Mouse (Mus musculus) MEL (cell line): ENCODE measurements around the gene Lcn9. TPM values are rescaled to one million over a fixed set of nuclear protein-coding genes. Genes with fewer than 3 reads are reported as not detected.
"Not testable (repeated sequence)": the region's sequence is repeated elsewhere in the genome, so short reads cannot be mapped to it uniquely, and the experiment has no call there.

ENCODE experiments used
- DNase-seq: peaks from one replicate; pipeline ENCODE4 v3.0.0; 2011; ENCODE audit warnings: low read depth, low spot score
- H3K27ac ChIP-seq: 2 replicates; pipeline ENCODE4 v1.5.1; 2012; ENCODE audit warnings: low read depth, mild to moderate bottlenecking, control low read depth, low read length, moderate library complexity; ENCODE audit not compliant: control insufficient read depth
- H3K27me3 ChIP-seq, 2 experiments: fragments of 150-350 bp in 1 of 2; sonication (generic) in 1 of 2; 2 replicates each; pipeline ENCODE4 v1.6.1; 2012; ENCODE audit warnings: low read length in 2 of 2, mild to moderate bottlenecking in 2 of 2, improper control_type of control experiment in 1 of 2, moderate library complexity in 1 of 2; ENCODE audit not compliant: insufficient read depth in 2 of 2, control insufficient read depth in 1 of 2
- H3K36me3 ChIP-seq, 2 experiments: 2 replicates each; pipeline ENCODE4 v1.6.1; 2012 to 2014; ENCODE audit warnings: low read length in 2 of 2, improper control_type of control experiment in 1 of 2, inconsistent platforms in 1 of 2, mild to moderate bottlenecking in 1 of 2; ENCODE audit not compliant: insufficient read depth in 2 of 2, control insufficient read depth in 1 of 2
- H3K4me1 ChIP-seq, 2 experiments: fragments of 150-350 bp in 1 of 2; sonication (generic) in 1 of 2; 2 replicates each; pipeline ENCODE4 v1.6.1; 2012; ENCODE audit warnings: low read length in 2 of 2, improper control_type of control experiment in 1 of 2, mild to moderate bottlenecking in 1 of 2; ENCODE audit not compliant: insufficient read depth in 2 of 2, control insufficient read depth in 1 of 2
- H3K4me3 ChIP-seq, 2 experiments: fragments of 150-350 bp in 1 of 2; sonication (generic) in 1 of 2; 2 replicates each; pipeline ENCODE4 v1.5.1; 2012; ENCODE audit warnings: low read depth in 2 of 2, low read length in 2 of 2, mild to moderate bottlenecking in 2 of 2, moderate library complexity in 2 of 2, control low read depth in 1 of 2, improper control_type of control experiment in 1 of 2; ENCODE audit not compliant: control insufficient read depth in 1 of 2, insufficient read depth in 1 of 2
- H3K79me2 ChIP-seq: 2 replicates; pipeline ENCODE4 v1.6.1; 2012; ENCODE audit warnings: mild to moderate bottlenecking, low read length, moderate library complexity; ENCODE audit not compliant: control insufficient read depth, poor library complexity, insufficient read depth
- H3K9ac ChIP-seq: 2 replicates; pipeline ENCODE4 v1.6.1; 2012; ENCODE audit warnings: low read depth, mild to moderate bottlenecking, control low read depth, low read length, moderate library complexity; ENCODE audit not compliant: control insufficient read depth, poor library complexity, severe bottlenecking
- H3K9me3 ChIP-seq: fragments of 150-350 bp; sonication (generic); replicated peaks from 2 replicates; pipeline ENCODE4 v1.6.1; 2012; ENCODE audit warnings: mild to moderate bottlenecking, low read length, improper control_type of control experiment, moderate library complexity; ENCODE audit not compliant: insufficient read depth
- BHLHE40 ChIP-seq: IDR thresholded peaks from 2 replicates; pipeline ENCODE4 v1.6.1; 2012; ENCODE audit warnings: low read depth, mild to moderate bottlenecking, inconsistent platforms, low read length, improper control_type of control experiment, borderline replicate concordance
- CTCF ChIP-seq, 3 experiments: IDR thresholded peaks in 2 of 3; conservative IDR thresholded peaks in 1 of 3; 2 replicates each; pipeline ENCODE4 v1.5.1; 2011 to 2012; ENCODE audit warnings: low read length in 3 of 3, low read depth in 2 of 3, mild to moderate bottlenecking in 2 of 3, improper control_type of control experiment in 1 of 3, inconsistent platforms in 1 of 3, mixed read lengths in 1 of 3, moderate library complexity in 1 of 3; ENCODE audit not compliant: control insufficient read depth in 1 of 3, insufficient read depth in 1 of 3, poor library complexity in 1 of 3, severe bottlenecking in 1 of 3
- ELF1 ChIP-seq: IDR thresholded peaks from 2 replicates; pipeline ENCODE4 v1.6.1; 2014; ENCODE audit warnings: low read depth, mild to moderate bottlenecking, inconsistent platforms, low read length, improper control_type of control experiment, moderate library complexity
- EP300 ChIP-seq, 2 experiments: IDR thresholded peaks; 2 replicates each; pipeline ENCODE4 v1.6.1; 2011; ENCODE audit warnings: improper control_type of control experiment in 2 of 2, low read length in 2 of 2, low read depth in 1 of 2, mild to moderate bottlenecking in 1 of 2
- ETS1 ChIP-seq: IDR thresholded peaks from 2 replicates; pipeline ENCODE4 v1.6.1; 2012; ENCODE audit warnings: low read depth, mild to moderate bottlenecking, inconsistent platforms, low read length, improper control_type of control experiment, moderate library complexity
- MAFK ChIP-seq: IDR thresholded peaks from 2 replicates; pipeline ENCODE4 v1.6.1; 2011; ENCODE audit warnings: low read depth, mild to moderate bottlenecking, low read length, improper control_type of control experiment, borderline replicate concordance
- MXI1 ChIP-seq: IDR thresholded peaks from 2 replicates; pipeline ENCODE4 v1.6.1; 2011; ENCODE audit warnings: mild to moderate bottlenecking, low read depth, low read length, improper control_type of control experiment
- MYC ChIP-seq: IDR thresholded peaks from 2 replicates; pipeline ENCODE4 v1.6.1; 2011; ENCODE audit warnings: low read depth, mild to moderate bottlenecking, low read length, improper control_type of control experiment, moderate library complexity
- POLR2A ChIP-seq, 2 experiments: IDR thresholded peaks; 2 replicates each; pipeline ENCODE4 v1.6.1; 2011 to 2012; ENCODE audit warnings: low read length in 2 of 2, mild to moderate bottlenecking in 2 of 2, control low read depth in 1 of 2, improper control_type of control experiment in 1 of 2, low read depth in 1 of 2, moderate library complexity in 1 of 2; ENCODE audit not compliant: control insufficient read depth in 1 of 2, insufficient read depth in 1 of 2, poor library complexity in 1 of 2
- POLR2AphosphoS5 ChIP-seq: IDR thresholded peaks from 2 replicates; pipeline ENCODE4 v1.6.1; 2012; ENCODE audit warnings: low read depth, borderline replicate concordance, mild to moderate bottlenecking, inconsistent platforms, low read length, moderate library complexity, mixed read lengths
- RAD21 ChIP-seq: IDR thresholded peaks from 2 replicates; pipeline ENCODE4 v1.6.1; 2011; ENCODE audit warnings: mild to moderate bottlenecking, low read depth, low read length, improper control_type of control experiment
- RCOR1 ChIP-seq: IDR thresholded peaks from 2 replicates; pipeline ENCODE4 v1.6.1; 2012; ENCODE audit warnings: low read depth, mild to moderate bottlenecking, inconsistent platforms, low read length, improper control_type of control experiment
- SMC3 ChIP-seq: IDR thresholded peaks from 2 replicates; pipeline ENCODE4 v1.6.1; 2011; ENCODE audit warnings: low read depth, low read length, improper control_type of control experiment
- TBP ChIP-seq: IDR thresholded peaks from 2 replicates; pipeline ENCODE4 v1.8.0; 2011; ENCODE audit warnings: low read depth, low read length, improper control_type of control experiment
- UBTF ChIP-seq: IDR thresholded peaks from 2 replicates; pipeline ENCODE4 v1.6.1; 2012; ENCODE audit warnings: low read depth, mild to moderate bottlenecking, inconsistent platforms, low read length, improper control_type of control experiment, moderate library complexity, borderline replicate concordance; ENCODE audit not compliant: insufficient read depth
- USF2 ChIP-seq, 2 experiments: IDR thresholded peaks; 2 replicates each; pipeline ENCODE4 v1.6.1; 2011 to 2012; ENCODE audit warnings: improper control_type of control experiment in 2 of 2, low read length in 2 of 2, borderline replicate concordance in 1 of 2, inconsistent platforms in 1 of 2, low read depth in 1 of 2, mild to moderate bottlenecking in 1 of 2; ENCODE audit not compliant: insufficient read depth in 1 of 2
- ZC3H11A ChIP-seq: IDR thresholded peaks from 2 replicates; pipeline ENCODE4 v1.6.1; 2012; ENCODE audit warnings: low read depth, mild to moderate bottlenecking, inconsistent platforms, low read length, improper control_type of control experiment
- ZMIZ1 ChIP-seq: IDR thresholded peaks from 2 replicates; pipeline ENCODE4 v1.6.1; 2012; ENCODE audit warnings: low read depth, mild to moderate bottlenecking, inconsistent platforms, low read length, improper control_type of control experiment, moderate library complexity
- ZNF384 ChIP-seq: IDR thresholded peaks from 2 replicates; pipeline ENCODE4 v1.6.1; 2012; ENCODE audit warnings: low read depth, mild to moderate bottlenecking, inconsistent platforms, low read length, improper control_type of control experiment
- polyA plus RNA-seq, 2 experiments: library from polyadenylated mRNA; stranded (reverse) in 1 of 2; unstranded in 1 of 2; fragments of >175 nt in 1 of 2; fragments of >200 nt in 1 of 2; gene quantifications; 2 replicates each; pipeline versions ENCODE4 v1.2.1 to v1.2.4; 2012; ENCODE audit warnings: low replicate concordance in 2 of 2, low read depth in 1 of 2; ENCODE audit not compliant: insufficient read length in 2 of 2, insufficient read depth in 1 of 2, missing spikeins in 1 of 2
- total RNA-seq: library from RNA; depleted of rRNA; stranded (reverse); fragments of 300-350 nt; gene quantifications from 2 replicates; pipeline ENCODE4 v1.2.3, GENCODE M21; 2012

Gene Lcn9
- total and polyA plus RNA-seq, 3 experiments, result not detected

DNA sequence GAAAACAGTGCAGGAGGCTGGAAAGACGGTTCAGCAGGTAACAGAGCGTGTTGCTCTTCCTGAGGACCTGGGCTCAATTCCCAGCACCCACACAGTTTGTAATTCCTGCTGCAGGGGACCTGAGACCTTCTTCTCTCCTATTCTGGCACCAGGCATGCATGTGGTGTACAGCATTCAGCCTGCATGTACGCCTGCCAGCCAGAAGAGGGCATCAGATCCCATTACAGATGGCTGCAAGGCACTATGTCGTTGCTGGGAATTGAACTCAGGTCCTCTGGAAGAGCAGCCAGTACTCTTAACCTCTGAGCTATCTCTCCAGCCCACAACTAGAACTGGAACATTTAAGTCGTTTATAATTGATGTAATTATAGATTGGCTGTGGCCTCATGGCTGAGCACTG is 9.6 kb upstream of the Lcn9 start:
- Histone ChIP-seq H3K36me3 (no peaks in the 10 kb centered on the region), H3K27me3 (peaks cover 0 to 3% of the 10 kb centered on the region in 2 experiments; a peak in 2 of 4 replicates), H3K4me1 (no peaks in the 10 kb centered on the region), H3K4me3 (no peak overlapping the region), H3K9ac (no peak overlapping the region), H3K27ac (no peak overlapping the region), H3K9me3 (no peaks in the 10 kb centered on the region), H3K79me2 (no peaks in the 10 kb centered on the region)
- DNase-seq, result peak; percentile 18
- TF ChIP-seq TBP, result no peak
- TF ChIP-seq RCOR1, result no peak
- no peak for TF ChIP-seq ZMIZ1
- no peak for TF ChIP-seq MAFK
- TF ChIP-seq BHLHE40, result no peak
- TF ChIP-seq POLR2AphosphoS5, result no peak
- peak; percentile 4 for TF ChIP-seq RAD21
- TF ChIP-seq ZNF384, result no peak
- peak; percentile 40 to 50 (median 50) for TF ChIP-seq CTCF (IDR thresholded peaks at IDR 0.05 in 2 of 3, conservative IDR thresholded peaks at IDR 0.05 in 1 of 3; ENCODE audit: control insufficient read depth in 1 of 3, insufficient read depth in 1 of 3, low read depth in 2 of 3, low read length in 3 of 3, poor library complexity in 1 of 3, severe bottlenecking in 1 of 3)
- TF ChIP-seq UBTF, result no peak
- no peak for TF ChIP-seq USF2 (IDR thresholded peaks at IDR 0.05; ENCODE audit: borderline replicate concordance in 1 of 2, insufficient read depth in 1 of 2, low read depth in 1 of 2, low read length in 2 of 2)
- TF ChIP-seq ETS1, result no peak
- TF ChIP-seq SMC3, result peak; percentile 21; the same call in 1 of the 2 replicates
- TF ChIP-seq POLR2A (IDR thresholded peaks at IDR 0.05; ENCODE audit: control insufficient read depth in 1 of 2, insufficient read depth in 1 of 2, low read depth in 1 of 2, low read length in 2 of 2, poor library complexity in 1 of 2), result no peak
- no peak for TF ChIP-seq MYC
- TF ChIP-seq EP300 (IDR thresholded peaks at IDR 0.05; ENCODE audit: low read depth in 1 of 2, low read length in 2 of 2), result no peak
- no peak for TF ChIP-seq ZC3H11A
- no peak for TF ChIP-seq ELF1
- no peak for TF ChIP-seq MXI1

DNA sequence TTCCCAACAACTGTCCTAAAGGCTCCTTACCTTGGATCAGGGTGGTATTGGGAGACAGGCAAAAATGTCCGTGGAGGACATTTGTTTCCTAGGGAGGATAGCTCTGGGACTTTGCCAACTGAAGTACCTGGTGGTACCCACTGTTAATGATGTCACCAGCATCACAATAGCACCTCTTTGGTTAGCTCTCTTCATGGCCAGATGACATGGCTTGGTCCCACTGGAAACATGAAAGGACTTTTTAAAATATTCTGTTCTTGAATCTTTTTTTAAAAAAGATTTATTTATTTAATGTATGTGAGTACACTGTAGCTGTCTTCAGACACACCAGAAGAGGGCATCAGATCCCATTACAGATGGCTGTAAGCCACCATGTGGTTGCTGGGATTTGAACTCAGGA is 7.2 kb upstream of the Lcn9 start, which contains the start of gene Glt6d1:
Glt6d1 (minus strand) TSS at position 101 of the 400 bp plus-strand sequence.
- H3K4me3 ChIP-seq, H3K79me2 ChIP-seq, H3K36me3 ChIP-seq, H3K9me3 ChIP-seq, H3K9ac ChIP-seq, DNase-seq, H3K4me1 ChIP-seq, H3K27ac ChIP-seq, H3K27me3 ChIP-seq: not testable (repeated sequence)
